Mouse (Mus musculus): ENCODE results near the gene Ikzf2. TPM values are rescaled to one million over a fixed set of nuclear protein-coding genes. Genes with fewer than 3 reads are reported as not detected.

The Ikzf2 gene
- polyA plus RNA-seq, 1 experiment, result 0.44 TPM

DNA sequence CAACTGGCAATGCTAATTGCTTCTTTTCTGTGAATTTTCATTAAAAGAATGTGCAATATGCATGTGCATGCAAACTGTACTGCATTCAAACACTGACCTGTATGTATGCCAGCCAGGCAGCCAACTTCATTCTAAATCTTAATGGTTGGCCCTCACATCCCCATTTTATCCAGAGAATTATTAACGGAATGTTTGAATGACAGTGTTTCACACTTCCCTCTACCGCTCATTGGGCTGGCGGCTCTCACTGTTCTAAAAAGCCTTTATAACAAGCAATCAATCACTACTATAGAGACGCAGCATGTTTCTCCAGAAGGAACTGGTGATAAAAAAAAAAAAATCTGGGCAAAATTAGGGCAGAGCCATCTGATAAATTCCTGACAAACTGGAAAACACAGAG is 151.5 kb downstream of the Ikzf2 start:
- TF ChIP-seq E2F4 (IDR thresholded peaks at IDR 0.05; ENCODE audit: insufficient read depth), result no peak
- no peak for TF ChIP-seq POLR2A (IDR thresholded peaks at IDR 0.05; ENCODE audit: insufficient read length, low read depth)
- no peak for TF ChIP-seq TCF12 (IDR thresholded peaks at IDR 0.05; ENCODE audit: insufficient read depth, poor library complexity, severe bottlenecking)
- TF ChIP-seq MAX (IDR thresholded peaks at IDR 0.05; ENCODE audit: low read depth), result no peak
- TF ChIP-seq USF1 (IDR thresholded peaks at IDR 0.05; ENCODE audit: low read depth), result no peak
- TF ChIP-seq SRF (IDR thresholded peaks at IDR 0.05; ENCODE audit: control insufficient read depth, insufficient read length, low read depth), result no peak

DNA sequence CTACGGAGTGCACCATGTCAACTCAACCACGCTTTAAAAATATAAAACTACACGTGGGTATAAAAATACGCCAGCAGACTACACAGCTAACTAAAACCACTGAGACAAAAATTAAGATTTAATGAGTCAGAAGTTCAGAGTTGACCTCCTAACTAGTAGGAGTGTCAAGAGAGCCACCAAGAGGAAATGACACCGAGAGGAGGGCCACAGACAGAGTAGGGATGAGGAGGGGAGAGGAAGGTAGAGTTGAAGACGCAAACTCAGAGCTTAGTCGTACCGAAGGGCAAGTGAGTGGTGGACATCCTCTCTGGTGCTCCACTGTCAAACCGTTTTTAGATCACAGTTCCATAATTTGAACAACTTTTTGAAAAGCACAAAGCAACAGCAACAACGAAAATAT is 154.0 kb downstream of the Ikzf2 start:
- no peaks in the 10 kb centered on the region for H3K36me3 ChIP-seq (ENCODE audit: control insufficient read depth, insufficient read depth)

More for the DNA sequence above, 151.5 kb downstream of the Ikzf2 start:
- no peak overlapping the region for H3K4me2 ChIP-seq (ENCODE audit: low read depth)
- no peaks in the 10 kb centered on the region for H3K79me2 ChIP-seq (ENCODE audit: control insufficient read depth, insufficient read depth)
- no peaks in the 10 kb centered on the region for H3K36me3 ChIP-seq (ENCODE audit: control insufficient read depth, insufficient read depth)
- H3K27me3 ChIP-seq (ENCODE audit: control insufficient read depth, insufficient read depth, insufficient read length), result no peaks in the 10 kb centered on the region
- no peak overlapping the region for H3ac ChIP-seq (ENCODE audit: control insufficient read depth, insufficient read length)
- no peak overlapping the region for H3K4me3 ChIP-seq

DNA sequence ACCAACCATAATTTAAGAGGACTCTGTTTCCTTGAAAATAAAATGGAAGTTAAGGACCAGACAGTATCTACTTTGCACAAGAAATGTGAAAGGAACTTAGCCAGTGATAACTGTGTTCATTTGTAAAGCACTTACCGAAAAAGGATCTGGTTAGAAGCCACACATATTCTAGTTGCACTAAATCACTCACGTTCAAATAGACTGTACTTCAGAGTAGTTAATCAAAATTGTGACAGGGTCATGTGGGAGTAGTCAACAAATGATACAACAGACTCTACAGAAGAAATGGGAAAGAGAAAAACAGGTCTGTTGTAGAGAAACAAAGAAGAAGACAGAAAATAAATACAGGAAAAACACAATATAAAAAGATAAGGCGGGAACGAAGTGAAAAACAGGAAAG is 158.3 kb downstream of the Ikzf2 start:
- H3ac ChIP-seq (ENCODE audit: control insufficient read depth, insufficient read length), result no peak overlapping the region
- H3K36me3 ChIP-seq (ENCODE audit: control insufficient read depth, insufficient read depth), result no peaks in the 10 kb centered on the region
- H3K4me3 ChIP-seq, result no peak overlapping the region
- no peak for TF ChIP-seq MAX (IDR thresholded peaks at IDR 0.05; ENCODE audit: low read depth)
- TF ChIP-seq POLR2A (IDR thresholded peaks at IDR 0.05; ENCODE audit: insufficient read length, low read depth), result no peak
- no peak for TF ChIP-seq MYOG (IDR thresholded peaks at IDR 0.05; ENCODE audit: control insufficient read depth in 1 of 3, insufficient read depth in 1 of 3, insufficient read length in 2 of 3, low read depth in 2 of 3)
- TF ChIP-seq USF1 (IDR thresholded peaks at IDR 0.05; ENCODE audit: low read depth), result no peak
- no peak for TF ChIP-seq E2F4 (IDR thresholded peaks at IDR 0.05; ENCODE audit: insufficient read depth)
- no peak for TF ChIP-seq TCF12 (IDR thresholded peaks at IDR 0.05; ENCODE audit: insufficient read depth, poor library complexity, severe bottlenecking)
- TF ChIP-seq TCF3 (IDR thresholded peaks at IDR 0.05; ENCODE audit: insufficient read length, low read depth), result no peak
- no peak for TF ChIP-seq SRF (IDR thresholded peaks at IDR 0.05; ENCODE audit: control insufficient read depth, insufficient read length, low read depth)
- no peak for TF ChIP-seq CEBPB (IDR thresholded peaks at IDR 0.05; ENCODE audit: insufficient read depth, poor library complexity, severe bottlenecking)
- no peak for TF ChIP-seq POLR2AphosphoS2 (IDR thresholded peaks at IDR 0.05; ENCODE audit: insufficient read length, low read depth)
- TF ChIP-seq MYOD1 (IDR thresholded peaks at IDR 0.05; ENCODE audit: control insufficient read depth in 1 of 3, insufficient read length in 2 of 3, low read depth in 2 of 3), result no peak
- no peaks in the 10 kb centered on the region for H3K27me3 ChIP-seq (ENCODE audit: control insufficient read depth, insufficient read depth, insufficient read length)
- no peaks in the 10 kb centered on the region for H3K79me2 ChIP-seq (ENCODE audit: control insufficient read depth, insufficient read depth)
- H3K4me2 ChIP-seq (ENCODE audit: low read depth), result no peak overlapping the region

More for the DNA sequence above, 154.0 kb downstream of the Ikzf2 start:
- H3ac ChIP-seq (ENCODE audit: control insufficient read depth, insufficient read length), result no peak overlapping the region
- H3K27me3 ChIP-seq (ENCODE audit: control insufficient read depth, insufficient read depth, insufficient read length), result no peaks in the 10 kb centered on the region
- TF ChIP-seq USF1 (IDR thresholded peaks at IDR 0.05; ENCODE audit: low read depth) (no peak), MAX (IDR thresholded peaks at IDR 0.05; ENCODE audit: low read depth) (no peak), CEBPB (IDR thresholded peaks at IDR 0.05; ENCODE audit: insufficient read depth, poor library complexity, severe bottlenecking) (no peak), SRF (IDR thresholded peaks at IDR 0.05; ENCODE audit: control insufficient read depth, insufficient read length, low read depth) (no peak), MYOD1 (IDR thresholded peaks at IDR 0.05; ENCODE audit: control insufficient read depth in 1 of 3, insufficient read length in 2 of 3, low read depth in 2 of 3) (no peak), E2F4 (IDR thresholded peaks at IDR 0.05; ENCODE audit: insufficient read depth) (no peak), REST (IDR thresholded peaks at IDR 0.05; ENCODE audit: insufficient read depth, insufficient read length) (no peak), POLR2A (IDR thresholded peaks at IDR 0.05; ENCODE audit: insufficient read length, low read depth) (no peak), TCF3 (IDR thresholded peaks at IDR 0.05; ENCODE audit: insufficient read length, low read depth) (no peak), TCF12 (IDR thresholded peaks at IDR 0.05; ENCODE audit: insufficient read depth, poor library complexity, severe bottlenecking) (no peak), MYOG (IDR thresholded peaks at IDR 0.05; ENCODE audit: control insufficient read depth in 1 of 3, insufficient read depth in 1 of 3, insufficient read length in 2 of 3, low read depth in 2 of 3) (no peak), POLR2AphosphoS2 (IDR thresholded peaks at IDR 0.05; ENCODE audit: insufficient read length, low read depth) (no peak)
- no peak overlapping the region for H3K4me3 ChIP-seq
- no peak overlapping the region for H3K4me2 ChIP-seq (ENCODE audit: low read depth)
- H3K79me2 ChIP-seq (ENCODE audit: control insufficient read depth, insufficient read depth), result no peaks in the 10 kb centered on the region

DNA sequence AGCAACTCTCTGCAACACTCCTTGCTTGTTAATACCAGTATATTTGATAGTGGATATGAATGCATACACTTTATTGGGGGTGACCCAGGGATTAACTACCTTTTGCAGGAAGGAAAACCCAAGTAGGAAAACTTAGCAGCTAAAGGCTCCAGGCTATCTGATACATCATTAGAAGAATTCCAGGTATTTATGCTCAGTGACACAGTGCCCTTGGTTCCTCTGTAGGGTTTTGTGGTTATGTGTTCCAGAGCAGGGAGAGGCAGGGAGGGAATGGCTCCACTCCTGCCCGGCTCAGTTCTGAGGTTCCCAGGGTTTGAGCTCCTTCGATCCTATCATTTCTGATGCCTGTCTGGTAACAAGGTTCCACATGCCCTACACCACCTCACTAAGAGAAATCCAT is 165.4 kb downstream of the Ikzf2 start:
- Histone ChIP-seq H3K4me3 (no peak overlapping the region), H3K79me2 (ENCODE audit: control insufficient read depth, insufficient read depth) (no peaks in the 10 kb centered on the region), H3K27me3 (ENCODE audit: control insufficient read depth, insufficient read depth, insufficient read length) (no peaks in the 10 kb centered on the region), H3K4me2 (ENCODE audit: low read depth) (no peak overlapping the region), H3ac (ENCODE audit: control insufficient read depth, insufficient read length) (no peak overlapping the region), H3K36me3 (ENCODE audit: control insufficient read depth, insufficient read depth) (no peaks in the 10 kb centered on the region)
- no peak for TF ChIP-seq CEBPB (IDR thresholded peaks at IDR 0.05; ENCODE audit: insufficient read depth, poor library complexity, severe bottlenecking)
- no peak for TF ChIP-seq MYOD1 (IDR thresholded peaks at IDR 0.05; ENCODE audit: control insufficient read depth in 1 of 3, insufficient read length in 2 of 3, low read depth in 2 of 3)
- no peak for TF ChIP-seq SRF (IDR thresholded peaks at IDR 0.05; ENCODE audit: control insufficient read depth, insufficient read length, low read depth)
- TF ChIP-seq MYOG (IDR thresholded peaks at IDR 0.05; ENCODE audit: control insufficient read depth in 1 of 3, insufficient read depth in 1 of 3, insufficient read length in 2 of 3, low read depth in 2 of 3), result no peak
- TF ChIP-seq POLR2AphosphoS2 (IDR thresholded peaks at IDR 0.05; ENCODE audit: insufficient read length, low read depth), result no peak
- TF ChIP-seq MAX (IDR thresholded peaks at IDR 0.05; ENCODE audit: low read depth), result no peak
- no peak for TF ChIP-seq POLR2A (IDR thresholded peaks at IDR 0.05; ENCODE audit: insufficient read length, low read depth)
- TF ChIP-seq USF1 (IDR thresholded peaks at IDR 0.05; ENCODE audit: low read depth), result no peak
- TF ChIP-seq REST (IDR thresholded peaks at IDR 0.05; ENCODE audit: insufficient read depth, insufficient read length), result no peak
- no peak for TF ChIP-seq TCF12 (IDR thresholded peaks at IDR 0.05; ENCODE audit: insufficient read depth, poor library complexity, severe bottlenecking)

DNA sequence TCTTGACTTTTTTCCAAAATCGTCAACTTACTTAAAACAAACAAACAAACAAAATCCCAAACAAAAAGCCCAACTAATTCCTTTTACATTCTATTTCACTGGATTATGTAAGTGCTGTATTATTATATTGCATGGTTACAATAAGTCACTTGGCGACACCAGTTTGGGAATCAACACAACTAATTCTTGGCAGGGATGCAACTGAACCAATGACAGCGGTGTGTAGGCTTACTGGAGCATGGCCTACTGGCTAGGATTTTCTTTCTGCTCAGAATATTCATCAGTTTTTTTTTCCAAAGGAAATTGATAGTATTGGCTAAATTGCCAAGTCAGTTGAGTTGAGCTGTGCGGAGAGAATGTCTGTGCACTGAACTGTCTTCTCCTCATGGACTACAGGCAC is 167.7 kb downstream of the Ikzf2 start:
- no peak overlapping the region for H3K4me3 ChIP-seq
- H3K27me3 ChIP-seq (ENCODE audit: control insufficient read depth, insufficient read depth, insufficient read length), result no peaks in the 10 kb centered on the region
- H3K79me2 ChIP-seq (ENCODE audit: control insufficient read depth, insufficient read depth), result no peaks in the 10 kb centered on the region
- TF ChIP-seq SRF (IDR thresholded peaks at IDR 0.05; ENCODE audit: control insufficient read depth, insufficient read length, low read depth) (no peak), CEBPB (IDR thresholded peaks at IDR 0.05; ENCODE audit: insufficient read depth, poor library complexity, severe bottlenecking) (no peak), MAX (IDR thresholded peaks at IDR 0.05; ENCODE audit: low read depth) (no peak), MYOG (IDR thresholded peaks at IDR 0.05; ENCODE audit: control insufficient read depth in 1 of 3, insufficient read depth in 1 of 3, insufficient read length in 2 of 3, low read depth in 2 of 3) (no peak), TCF3 (IDR thresholded peaks at IDR 0.05; ENCODE audit: insufficient read length, low read depth) (no peak), TCF12 (IDR thresholded peaks at IDR 0.05; ENCODE audit: insufficient read depth, poor library complexity, severe bottlenecking) (no peak), POLR2AphosphoS2 (IDR thresholded peaks at IDR 0.05; ENCODE audit: insufficient read length, low read depth) (no peak), REST (IDR thresholded peaks at IDR 0.05; ENCODE audit: insufficient read depth, insufficient read length) (no peak), POLR2A (IDR thresholded peaks at IDR 0.05; ENCODE audit: insufficient read length, low read depth) (no peak), E2F4 (IDR thresholded peaks at IDR 0.05; ENCODE audit: insufficient read depth) (no peak), MYOD1 (IDR thresholded peaks at IDR 0.05; ENCODE audit: control insufficient read depth in 1 of 3, insufficient read length in 2 of 3, low read depth in 2 of 3) (no peak), USF1 (IDR thresholded peaks at IDR 0.05; ENCODE audit: low read depth) (no peak)
- H3ac ChIP-seq (ENCODE audit: control insufficient read depth, insufficient read length), result no peak overlapping the region
- no peaks in the 10 kb centered on the region for H3K36me3 ChIP-seq (ENCODE audit: control insufficient read depth, insufficient read depth)
- no peak overlapping the region for H3K4me2 ChIP-seq (ENCODE audit: low read depth)
